ENCODE assay signal across 1 mouse cellular context in genomic region chr4:152072121-152072601, GRCm38 (mm10).
TF ChIP-seq lines count a peak whose summit lies in the region.

Gene Plekhg5 (plus strand): TSS chr4:152072498.

TF ChIP-seq in MEL, 35 proteins besides CTCF, POLR2A, EP300 and RAD21 (continued from another document):
- TF ChIP-seq MAZ (IDR thresholded peaks at IDR 0.05; ENCODE audit: low read depth, low read length) (no peak), MYC (IDR thresholded peaks at IDR 0.05; ENCODE audit: low read depth, low read length) (no peak)
TF ChIP-seq in MEL: peak in this region for 0.
